Mouse (Mus musculus) forebrain, embryonic 12.5 days (tissue): ENCODE measurements around the gene Gm14124. TPM values are rescaled to one million over a fixed set of nuclear protein-coding genes. Genes with fewer than 3 reads are reported as not detected.

ENCODE experiments used
- ATAC-seq: fragments of 200-750 bp; cut with Nextera tagmentation; 2 replicates; pipeline ENCODE4 v1.8.0; 2017; ENCODE audit warnings: moderate TSS enrichment; ENCODE audit not compliant: low FRiP score
- H3K27ac ChIP-seq: fragments of 300-500 bp; sonication (generic); 2 replicates; pipeline ENCODE4 v1.5.1; 2016; ENCODE audit warnings: mild to moderate bottlenecking
- H3K27me3 ChIP-seq: fragments of 300-500 bp; sonication (generic); 2 replicates; pipeline ENCODE4 v1.6.1; 2016; ENCODE audit warnings: mild to moderate bottlenecking
- H3K36me3 ChIP-seq: fragments of 300-500 bp; sonication (generic); replicated peaks from 2 replicates; pipeline ENCODE4 v1.6.1; 2016; ENCODE audit warnings: mild to moderate bottlenecking
- H3K4me1 ChIP-seq: fragments of 300-500 bp; sonication (generic); 2 replicates; pipeline ENCODE4 v1.6.1; 2016
- H3K4me2 ChIP-seq: fragments of 300-500 bp; sonication (generic); 2 replicates; pipeline ENCODE4 v1.6.1; 2016; ENCODE audit warnings: mild to moderate bottlenecking, moderate library complexity
- H3K4me3 ChIP-seq: fragments of 300-500 bp; sonication (generic); replicated peaks from 2 replicates; pipeline ENCODE4 v1.5.1; 2016; ENCODE audit warnings: mild to moderate bottlenecking
- H3K9ac ChIP-seq: fragments of 300-500 bp; sonication (generic); 2 replicates; pipeline ENCODE4 v1.6.1; 2016; ENCODE audit warnings: mild to moderate bottlenecking
- H3K9me3 ChIP-seq: fragments of 300-500 bp; sonication (generic); 2 replicates; pipeline ENCODE4 v1.6.1; 2016
- WGBS: fragments of 180-500 bp; shearing (Covaris S2); methylation state at CpG from one replicate; pipeline ENCODE4 v1.1.7; 2016; 5-methylcytosine and 5-hydroxymethylcytosine counted together
- polyA plus RNA-seq: library from polyadenylated mRNA; unstranded; fragments of >200 nt; fragmentation: Nextera tagmentation; extraction: Ambion mirVana; gene quantifications from 2 replicates; pipeline ENCODE4 v1.2.1, GENCODE M21; 2016

The Gm14124 gene
- polyA plus RNA-seq, 1 experiment from 2014 or later: not detected

- no peak overlapping the region for H3K9ac ChIP-seq
- H3K9me3 ChIP-seq: peaks cover 35% of the 10 kb centered on the region
- no peak overlapping the region for H3K4me2 ChIP-seq
- 100% methylated on average over 1 of the region's 1 CpGs for WGBS
- H3K4me3 ChIP-seq: no peak overlapping the region
- no peak for ATAC-seq
- H3K27me3 ChIP-seq: no peaks in the 10 kb centered on the region
- H3K36me3 ChIP-seq: peaks cover 22% of the 10 kb centered on the region
- no peaks in the 10 kb centered on the region for H3K4me1 ChIP-seq
- no peak overlapping the region for H3K27ac ChIP-seq
These were observed 61.7 kb downstream of the Gm14124 start for GRCm38 (mm10) chr2:150318973-150319372.

Other genes with a start within 250 kb of the Gm14124 start
- gene Zfp120, start 120.8 kb upstream of the Gm14124 start, polyA plus RNA-seq: 8.2 and 8.7 TPM in 2 replicates
- not detected in 2 replicates for gene Gm10770, start 77.8 kb upstream of the Gm14124 start, polyA plus RNA-seq
- gene Gm14139, start 75.8 kb upstream of the Gm14124 start, polyA plus RNA-seq: not detected in 2 replicates
- 10.6 and 10.8 TPM in 2 replicates for gene Zfp937, start 39.4 kb upstream of the Gm14124 start, polyA plus RNA-seq
- 3.3 and 3.4 TPM in 2 replicates for gene Gm21994, start 1.9 kb upstream of the Gm14124 start, polyA plus RNA-seq
- gene Gm10130, start 66.2 kb downstream of the Gm14124 start, polyA plus RNA-seq: 3.3 TPM in 1 of 2 replicates, not detected in the other
- gene 3300002I08Rik, start 105.2 kb downstream of the Gm14124 start, polyA plus RNA-seq: 12.2 and 13.1 TPM in 2 replicates
- gene Zfp442, start 194.0 kb downstream of the Gm14124 start, polyA plus RNA-seq: 8.3 and 8.7 TPM in 2 replicates
- not detected in 2 replicates for gene Zfp345, start 227.6 kb downstream of the Gm14124 start, polyA plus RNA-seq